Mouse (Mus musculus) CH12.LX (cell line): ENCODE data around the gene Kdm6a. TPM values are rescaled to one million over a fixed set of nuclear protein-coding genes. Genes with fewer than 3 reads are reported as not detected.

Experiments
- DNase-seq: peaks from one replicate; pipeline ENCODE4 v3.0.0-alpha.2; 2013; ENCODE audit errors: extremely low read depth
- H3K27ac ChIP-seq: 2 replicates; pipeline ENCODE4 v1.5.1; 2012; ENCODE audit warnings: low read depth, mild to moderate bottlenecking, control low read depth, moderate library complexity; ENCODE audit not compliant: insufficient read depth
- H3K27me3 ChIP-seq: replicated peaks from 2 replicates; pipeline ENCODE3; 2012; ENCODE audit warnings: inconsistent platforms
- H3K36me3 ChIP-seq, 2 experiments: replicated peaks in 1 of 2; 2 replicates each; pipeline versions ENCODE3 to v1.6.1; 2012; ENCODE audit warnings: inconsistent platforms in 1 of 2, low read length in 1 of 2, mild to moderate bottlenecking in 1 of 2, mixed read lengths in 1 of 2, moderate library complexity in 1 of 2; ENCODE audit not compliant: control insufficient read depth in 1 of 2, insufficient read depth in 1 of 2
- H3K4me1 ChIP-seq, 2 experiments: 2 replicates each; pipeline ENCODE4 v1.6.1; 2012; ENCODE audit warnings: inconsistent platforms in 1 of 2, moderate library complexity in 1 of 2; ENCODE audit not compliant: insufficient read depth in 2 of 2, control insufficient read depth in 1 of 2
- H3K4me2 ChIP-seq: 2 replicates; pipeline ENCODE4 v1.6.1; 2012; ENCODE audit warnings: low read depth, mild to moderate bottlenecking, control low read depth; ENCODE audit not compliant: poor library complexity, insufficient read depth, severe bottlenecking
- H3K4me3 ChIP-seq, 3 experiments: fragments of 150-350 bp in 1 of 3; sonication (generic) in 1 of 3; replicated peaks in 1 of 3; 2 replicates each; pipeline versions ENCODE3 to v1.5.1; 2011 to 2012; ENCODE audit warnings: low read depth in 2 of 3, low read length in 2 of 3, mild to moderate bottlenecking in 2 of 3, moderate library complexity in 2 of 3, control low read depth in 1 of 3, improper control_type of control experiment in 1 of 3, inconsistent platforms in 1 of 3, mixed read lengths in 1 of 3; ENCODE audit not compliant: poor library complexity in 1 of 3
- H3K79me2 ChIP-seq: replicated peaks from 2 replicates; pipeline ENCODE4 v1.6.1; 2012; ENCODE audit warnings: mild to moderate bottlenecking, moderate library complexity; ENCODE audit not compliant: control insufficient read depth, poor library complexity, insufficient read depth, severe bottlenecking; ENCODE audit errors: extremely low read depth
- H3K9ac ChIP-seq: 2 replicates; pipeline ENCODE4 v1.6.1; 2012; ENCODE audit warnings: low read depth, mild to moderate bottlenecking, control low read depth, moderate library complexity; ENCODE audit not compliant: insufficient read depth
- H3K9me3 ChIP-seq: replicated peaks from 2 replicates; pipeline ENCODE3; 2012; ENCODE audit warnings: low read length, inconsistent platforms, mixed read lengths
- BHLHE40 ChIP-seq: IDR thresholded peaks from 2 replicates; pipeline ENCODE4 v1.6.1; 2011; ENCODE audit warnings: mild to moderate bottlenecking, low read depth, low read length, improper control_type of control experiment
- CTCF ChIP-seq, 2 experiments: IDR thresholded peaks in 1 of 2; conservative IDR thresholded peaks in 1 of 2; 2 replicates each; pipeline ENCODE4 v1.5.1; 2011 to 2012; ENCODE audit warnings: low read depth in 2 of 2, low read length in 2 of 2, improper control_type of control experiment in 1 of 2, inconsistent platforms in 1 of 2, mild to moderate bottlenecking in 1 of 2, moderate library complexity in 1 of 2
- ELF1 ChIP-seq: IDR thresholded peaks from 2 replicates; pipeline ENCODE4 v1.6.1; 2014; ENCODE audit warnings: low read depth, mild to moderate bottlenecking, inconsistent platforms, low read length, improper control_type of control experiment
- JUND ChIP-seq: conservative IDR thresholded peaks from 2 replicates; pipeline ENCODE4 v1.6.1; 2011; ENCODE audit warnings: low read depth, low read length, improper control_type of control experiment
- KAT2A ChIP-seq: IDR thresholded peaks from 2 replicates; pipeline ENCODE4 v1.6.1; 2012; ENCODE audit warnings: low read length, improper control_type of control experiment, inconsistent platforms; ENCODE audit not compliant: insufficient replicate concordance
- MXI1 ChIP-seq: IDR thresholded peaks from 2 replicates; pipeline ENCODE4 v1.6.1; 2011; ENCODE audit warnings: mild to moderate bottlenecking, low read depth, low read length, improper control_type of control experiment
- NRF1 ChIP-seq: IDR thresholded peaks from 2 replicates; pipeline ENCODE4 v1.6.1; 2014; ENCODE audit warnings: low read depth, mild to moderate bottlenecking, inconsistent platforms, low read length, improper control_type of control experiment, moderate library complexity
- POLR2AphosphoS2 ChIP-seq: IDR thresholded peaks from 2 replicates; pipeline ENCODE4 v1.6.1; 2011; ENCODE audit warnings: low read depth, low read length, improper control_type of control experiment
- SIN3A ChIP-seq: IDR thresholded peaks from 2 replicates; pipeline ENCODE4 v1.6.1; 2012; ENCODE audit warnings: low read length, improper control_type of control experiment, inconsistent platforms
- TBP ChIP-seq: conservative IDR thresholded peaks from 2 replicates; pipeline ENCODE4 v1.6.1; 2011; ENCODE audit warnings: low read depth, low read length, improper control_type of control experiment
- TCF12 ChIP-seq: IDR thresholded peaks from 2 replicates; pipeline ENCODE4 v1.6.1; 2014; ENCODE audit warnings: low read depth, mild to moderate bottlenecking, inconsistent platforms, low read length, improper control_type of control experiment
- UBTF ChIP-seq: IDR thresholded peaks from 2 replicates; pipeline ENCODE4 v1.6.1; 2012; ENCODE audit warnings: low read depth, mild to moderate bottlenecking, inconsistent platforms, low read length, improper control_type of control experiment, moderate library complexity
- USF2 ChIP-seq: conservative IDR thresholded peaks from 2 replicates; pipeline ENCODE4 v1.6.1; 2011; ENCODE audit warnings: low read depth, low read length, improper control_type of control experiment
- ZC3H11A ChIP-seq: IDR thresholded peaks from 2 replicates; pipeline ENCODE4 v1.6.1; 2012; ENCODE audit warnings: low read depth, mild to moderate bottlenecking, inconsistent platforms, low read length, improper control_type of control experiment
- dilution Hi-C: fragments of 300-500 bp; cut with MboI; formaldehyde crosslinking; loops from 2 replicates; pipeline ENCODE4 v1.14.3; 2020; ENCODE audit warnings: low sequenced_read_pairs; ENCODE audit not compliant: extremely low pct_unique_long_range_greater_than_20kb, extremely low pct_ligation_motif_present
- in situ Hi-C: fragments of 300-500 bp; cut with MboI; formaldehyde crosslinking; loops from 3 replicates; pipeline ENCODE4 v1.14.3; 2019; ENCODE audit warnings: low sequenced_read_pairs, low pct_ligation_motif_present, low pct_unique_long_range_greater_than_20kb, mixed read lengths
- polyA plus RNA-seq: library from polyadenylated mRNA; unstranded; fragments of >175 nt; gene quantifications from 2 replicates; pipeline ENCODE4 v1.2.1, GENCODE M21; 2012; ENCODE audit warnings: low read depth; ENCODE audit not compliant: insufficient read length
- total RNA-seq, 2 experiments: library from RNA; depleted of rRNA; stranded (reverse); fragments of 300-350 nt in 1 of 2; fragments of >200 nt in 1 of 2; gene quantifications; 2 replicates each; pipeline ENCODE4 v1.2.3; 2012 to 2014

Kdm6a gene
- total and polyA plus RNA-seq, 3 experiments, result 17.6 to 24.5 (median 21.0) TPM

DNA sequence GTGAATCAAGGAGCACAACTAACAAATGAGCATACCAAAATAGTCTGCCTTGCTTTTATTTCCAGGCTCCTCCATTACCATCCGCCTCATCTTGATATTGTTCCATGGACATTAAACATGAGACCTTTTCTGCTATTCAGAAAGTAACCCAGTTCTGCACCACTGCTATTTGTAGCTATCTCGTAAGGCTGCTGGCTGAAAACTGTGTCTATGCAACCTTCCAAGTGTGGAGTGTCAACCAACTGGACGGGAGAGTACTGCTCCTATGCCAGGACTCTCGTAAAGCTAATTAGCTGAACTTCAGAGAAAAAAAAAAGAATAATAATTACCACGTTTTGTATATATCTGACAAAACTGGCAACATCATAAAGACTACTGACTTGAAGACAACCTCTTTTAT, 116.2 kb downstream of the Kdm6a start:
- dilution Hi-C loops (no loop called here), in situ Hi-C loops (no loop called here)

DNA sequence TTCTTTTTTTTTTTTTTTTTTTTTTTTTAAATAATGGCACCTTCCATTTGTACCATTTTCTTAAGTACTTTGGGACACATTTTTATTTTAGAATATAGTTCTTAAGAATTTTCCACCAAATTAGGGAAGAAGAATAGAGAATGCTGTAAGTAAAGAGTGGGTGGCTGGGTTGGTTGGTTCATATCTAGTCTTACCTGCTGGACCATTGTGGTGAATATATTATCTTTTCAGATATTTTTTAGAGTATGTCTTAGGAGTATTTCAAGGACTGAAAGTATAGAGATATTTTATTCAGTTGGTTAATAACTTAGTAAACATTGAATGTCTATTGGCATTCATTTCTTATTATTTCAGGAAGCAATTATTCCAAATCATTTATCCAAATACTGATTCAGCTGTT, 117.8 kb downstream of the Kdm6a start:
- H3K27me3 ChIP-seq, result no peaks in the 10 kb centered on the region
- no peak for TF ChIP-seq SIN3A
- TF ChIP-seq TCF12, result no peak
- DNase-seq, result no peak
- no peak overlapping the region for H3K4me2 ChIP-seq
- peaks cover 0 to 3% of the 10 kb centered on the region in 2 experiments for H3K36me3 ChIP-seq
- H3K9ac ChIP-seq, result no peak overlapping the region
- no peaks in the 10 kb centered on the region for H3K79me2 ChIP-seq
- in situ Hi-C loops, result no loop called here
- no peaks in the 10 kb centered on the region for H3K4me1 ChIP-seq
- H3K9me3 ChIP-seq, result no peaks in the 10 kb centered on the region
- H3K4me3 ChIP-seq, result no peak overlapping the region
- H3K27ac ChIP-seq, result no peak overlapping the region
- dilution Hi-C loops, result no loop called here

More for the DNA sequence above, 116.2 kb downstream of the Kdm6a start:
- H3K27ac ChIP-seq, result no peak overlapping the region
- no peaks in the 10 kb centered on the region for H3K79me2 ChIP-seq
- H3K27me3 ChIP-seq, result no peaks in the 10 kb centered on the region
- TF ChIP-seq TBP (no peak), NRF1 (no peak), UBTF (no peak), JUND (no peak), BHLHE40 (no peak), ELF1 (no peak), POLR2AphosphoS2 (no peak), ZC3H11A (no peak), MXI1 (no peak), CTCF (conservative IDR thresholded peaks at IDR 0.05 in 1 of 2, IDR thresholded peaks at IDR 0.05 in 1 of 2; ENCODE audit: low read depth in 2 of 2, low read length in 2 of 2) (no peak), KAT2A (no peak), USF2 (no peak)
- no peak overlapping the region for H3K9ac ChIP-seq
- H3K4me3 ChIP-seq, result no peak overlapping the region
- H3K4me2 ChIP-seq, result no peak overlapping the region
- peaks cover 0 to 3% of the 10 kb centered on the region in 2 experiments for H3K36me3 ChIP-seq
- no peaks in the 10 kb centered on the region for H3K4me1 ChIP-seq
- no peaks in the 10 kb centered on the region for H3K9me3 ChIP-seq
- no peak for DNase-seq

Other genes starting within 250 kb of the Kdm6a start
- not detected in 2 replicates for gene Dusp21, start 16.7 kb upstream of the Kdm6a start, total RNA-seq (2012; rRNA removed)
- not detected in 2 replicates for gene Dusp21, start 16.7 kb upstream of the Kdm6a start, total RNA-seq (2014; rRNA removed)
- gene Dusp21, start 16.7 kb upstream of the Kdm6a start, polyA plus RNA-seq, result not detected in 2 replicates